Mouse (Mus musculus) embryonic facial prominence, embryonic 15.5 days (tissue): ENCODE results near the gene Gm20431. TPM values are rescaled to one million over a fixed set of nuclear protein-coding genes. Genes with fewer than 3 reads are reported as not detected.

ENCODE experiments used
- ATAC-seq: fragments of 200-750 bp; cut with Nextera tagmentation; 2 replicates; pipeline ENCODE4 v1.8.0; 2017; ENCODE audit warnings: low read depth, moderate TSS enrichment; ENCODE audit not compliant: insufficient number of reproducible peaks, low FRiP score, low TSS enrichment
- H3K27ac ChIP-seq: fragments of 300-500 bp; sonication (generic); replicated peaks from 2 replicates; pipeline ENCODE4 v1.5.1; 2015; ENCODE audit warnings: mild to moderate bottlenecking, inconsistent platforms
- H3K27me3 ChIP-seq: fragments of 300-500 bp; sonication (generic); 2 replicates; pipeline ENCODE4 v1.6.1; 2015; ENCODE audit warnings: inconsistent platforms
- H3K36me3 ChIP-seq: fragments of 300-500 bp; sonication (generic); 2 replicates; pipeline ENCODE4 v1.6.1; 2015; ENCODE audit warnings: mild to moderate bottlenecking, inconsistent platforms
- H3K4me1 ChIP-seq: fragments of 300-500 bp; sonication (generic); 2 replicates; pipeline ENCODE4 v1.6.1; 2015; ENCODE audit warnings: inconsistent platforms
- H3K4me2 ChIP-seq: fragments of 300-500 bp; sonication (generic); replicated peaks from 2 replicates; pipeline ENCODE4 v1.6.1; 2015; ENCODE audit warnings: mild to moderate bottlenecking, inconsistent platforms
- H3K4me3 ChIP-seq: fragments of 300-500 bp; sonication (generic); replicated peaks from 2 replicates; pipeline ENCODE4 v1.5.1; 2015; ENCODE audit warnings: mild to moderate bottlenecking, inconsistent platforms
- H3K9ac ChIP-seq: fragments of 300-500 bp; sonication (generic); 2 replicates; pipeline ENCODE4 v1.6.1; 2015; ENCODE audit warnings: inconsistent platforms
- H3K9me3 ChIP-seq: fragments of 300-500 bp; sonication (generic); replicated peaks from 2 replicates; pipeline ENCODE4 v1.6.1; 2016; ENCODE audit warnings: inconsistent platforms
- WGBS: fragments of 180-500 bp; shearing (Covaris S2); methylation state at CpG from one replicate; pipeline ENCODE4 v1.1.7; 2015; 5-methylcytosine and 5-hydroxymethylcytosine counted together
- polyA plus RNA-seq: library from polyadenylated mRNA; unstranded; fragments of >200 nt; fragmentation: Nextera tagmentation; extraction: Ambion mirVana; gene quantifications from 2 replicates; pipeline ENCODE4 v1.2.1, GENCODE M21; 2015

The Gm20431 gene
- polyA plus RNA-seq, 1 experiment from 2014 or later, result 10.0 TPM

DNA sequence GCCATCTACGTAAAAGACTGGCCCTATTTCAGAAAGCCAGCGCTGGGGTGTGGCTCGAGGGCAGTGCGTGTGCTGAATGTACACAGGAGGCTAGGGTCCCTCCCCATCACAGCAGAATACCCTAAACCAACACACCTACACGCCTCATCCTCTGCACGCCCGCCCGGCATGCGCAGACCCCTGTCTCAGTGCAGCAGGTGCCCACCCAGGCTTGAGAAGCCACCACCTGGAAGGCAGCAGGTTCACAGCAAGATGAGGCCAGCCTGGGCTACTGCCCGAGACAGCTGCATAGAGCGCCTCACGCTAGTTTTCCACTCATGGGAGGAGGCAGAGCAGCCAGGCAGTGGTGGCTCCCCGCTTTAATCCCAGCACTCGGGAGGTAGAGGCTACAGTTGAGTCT, 49.2 kb downstream of the Gm20431 start:
- no peak overlapping the region for H3K4me2 ChIP-seq
- no peak overlapping the region for H3K9ac ChIP-seq
- H3K27me3 ChIP-seq, result no peaks in the 10 kb centered on the region
- peaks cover 73% of the 10 kb centered on the region for H3K36me3 ChIP-seq
- ATAC-seq, result no peak
- no peak overlapping the region for H3K4me3 ChIP-seq
- no peak overlapping the region for H3K27ac ChIP-seq
- WGBS, result 87% methylated on average over 14 of the region's 14 CpGs
- no peaks in the 10 kb centered on the region for H3K4me1 ChIP-seq
- no peaks in the 10 kb centered on the region for H3K9me3 ChIP-seq

DNA sequence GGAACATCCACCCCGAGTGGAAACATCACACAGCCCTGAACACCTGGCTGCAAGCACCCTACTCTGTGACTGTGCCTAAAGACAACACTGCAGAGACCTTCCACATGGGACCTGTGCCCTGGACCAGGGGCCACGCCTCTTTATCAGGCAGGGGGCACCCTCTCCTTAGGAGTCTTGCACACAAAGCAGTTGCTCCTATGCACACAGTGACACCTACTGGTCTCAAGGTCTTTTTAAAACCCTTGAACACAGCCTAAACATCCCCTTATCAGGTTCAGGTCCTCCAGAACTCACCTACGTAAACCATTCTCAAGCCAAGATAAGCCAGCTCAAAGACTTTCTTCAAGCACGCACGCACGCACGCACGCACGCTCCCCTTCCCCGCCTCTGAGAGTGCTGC, 50.0 kb downstream of the Gm20431 start:
- H3K9me3 ChIP-seq, result no peaks in the 10 kb centered on the region
- WGBS, result 86% methylated on average over 10 of the region's 10 CpGs
- H3K4me1 ChIP-seq, result no peaks in the 10 kb centered on the region
- H3K27ac ChIP-seq, result no peak overlapping the region
- no peaks in the 10 kb centered on the region for H3K27me3 ChIP-seq
- H3K36me3 ChIP-seq, result peaks cover 68% of the 10 kb centered on the region
- H3K9ac ChIP-seq, result no peak overlapping the region
- H3K4me2 ChIP-seq, result no peak overlapping the region
- ATAC-seq, result no peak
- H3K4me3 ChIP-seq, result no peak overlapping the region

DNA sequence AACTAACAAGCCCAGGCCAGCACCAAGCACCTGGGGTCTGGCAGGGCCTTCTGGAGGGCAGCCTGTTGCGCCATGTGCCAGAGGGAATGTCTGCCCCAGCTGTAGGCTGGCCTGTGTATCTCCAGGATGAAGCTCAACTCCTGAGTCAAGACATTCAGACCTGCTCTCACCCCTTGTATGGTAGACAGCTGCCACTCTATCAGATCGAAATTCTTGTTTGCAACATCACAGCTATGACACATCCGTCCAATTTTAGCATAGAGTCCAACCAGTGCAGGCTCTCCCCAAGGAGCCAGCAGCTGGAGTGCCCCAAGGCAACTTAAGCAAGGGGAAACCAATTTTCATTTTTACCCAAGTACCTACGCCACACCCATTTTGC, 54.6 kb downstream of the Gm20431 start:
- no peak for ATAC-seq
- Histone ChIP-seq H3K27me3 (no peaks in the 10 kb centered on the region), H3K36me3 (peaks cover 27% of the 10 kb centered on the region), H3K9ac (no peak overlapping the region), H3K4me2 (no peak overlapping the region), H3K27ac (no peak overlapping the region), H3K9me3 (no peaks in the 10 kb centered on the region), H3K4me3 (no peak overlapping the region), H3K4me1 (peaks cover 9% of the 10 kb centered on the region)
- 70% methylated on average over 4 of the region's 4 CpGs for WGBS

DNA sequence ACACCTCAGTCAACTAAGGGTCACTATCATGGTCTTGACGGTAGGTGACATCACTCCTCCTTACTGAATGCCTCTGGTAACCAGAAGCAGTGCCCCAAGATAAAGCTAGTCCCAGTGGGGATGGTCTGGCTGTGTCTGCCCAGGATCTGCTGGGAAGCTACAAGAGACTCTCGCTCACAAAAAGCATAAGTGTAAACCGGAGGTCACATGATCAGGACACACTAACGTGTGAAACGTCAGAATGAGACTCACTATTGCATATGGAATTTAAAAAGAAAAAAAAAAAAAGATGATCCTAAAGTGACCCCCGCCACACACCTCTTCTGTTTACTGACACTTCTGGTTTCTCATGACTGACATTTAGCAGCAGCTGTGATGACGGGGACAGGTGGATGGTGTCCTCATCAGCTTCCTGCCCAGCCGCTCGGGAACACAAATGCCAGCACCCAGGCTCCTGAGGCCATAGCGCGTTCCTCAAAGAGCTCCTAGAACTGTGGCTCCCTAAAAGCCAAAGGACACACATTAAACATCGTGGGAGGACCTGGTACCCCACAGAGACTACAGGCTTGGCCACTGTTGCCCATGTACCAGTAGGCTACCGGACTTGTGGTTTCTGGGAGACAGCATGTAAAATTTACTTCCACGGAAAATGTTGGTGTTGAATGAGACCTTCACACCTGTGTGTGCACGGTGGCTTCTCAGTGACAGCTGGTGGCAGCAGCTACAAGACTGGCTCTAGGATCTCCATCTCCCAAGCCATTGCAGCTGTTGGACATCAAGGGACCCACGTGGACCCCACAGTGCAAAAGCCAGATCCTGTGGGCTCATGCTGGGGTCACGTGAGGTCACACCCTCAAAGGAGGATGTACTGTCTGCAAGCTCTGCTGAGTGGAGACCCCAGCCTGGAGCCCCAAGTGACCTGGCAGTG, 55.2 kb downstream of the Gm20431 start:
- no peak for ATAC-seq
- peaks cover 10% of the 10 kb centered on the region for H3K4me1 ChIP-seq
- no peak overlapping the region for H3K4me2 ChIP-seq
- no peak overlapping the region for H3K4me3 ChIP-seq
- 70% methylated on average over 17 of the region's 17 CpGs for WGBS
- H3K27ac ChIP-seq, result no peak overlapping the region
- H3K9ac ChIP-seq, result no peak overlapping the region
- H3K27me3 ChIP-seq, result no peaks in the 10 kb centered on the region
- H3K36me3 ChIP-seq, result peaks cover 27% of the 10 kb centered on the region
- H3K9me3 ChIP-seq, result no peaks in the 10 kb centered on the region

DNA sequence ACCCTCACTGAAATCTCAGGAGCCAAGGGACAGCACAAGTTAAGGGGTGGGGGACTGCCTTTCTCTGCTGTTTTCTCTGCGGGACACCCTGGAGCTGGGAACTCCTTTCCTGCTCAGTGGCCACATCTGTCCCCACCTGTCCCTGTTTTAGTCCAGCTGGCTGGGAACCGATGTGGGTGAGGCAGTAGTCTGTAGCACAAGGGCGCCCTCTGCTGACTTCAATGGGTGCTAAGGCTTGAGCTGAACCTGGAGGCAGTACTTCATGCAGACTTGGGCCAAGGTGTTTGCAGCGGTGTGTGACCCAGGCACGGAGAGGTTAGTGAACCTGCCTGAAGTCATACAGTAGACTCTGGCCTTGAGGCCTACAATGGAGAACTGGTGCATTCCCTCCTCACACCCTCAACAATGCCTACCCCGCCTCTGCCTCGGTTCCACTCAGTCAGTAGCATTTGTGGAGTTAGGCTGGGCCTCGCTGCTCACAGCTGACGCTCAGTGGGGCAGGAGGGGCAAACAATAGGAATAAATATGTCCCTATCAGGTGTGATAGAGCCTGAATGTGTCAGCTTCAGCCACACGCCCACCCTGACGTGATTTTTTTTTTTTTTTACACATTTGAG, 56.0 kb downstream of the Gm20431 start:
- 28% methylated on average over 11 of the region's 11 CpGs for WGBS
- no peak overlapping the region for H3K9ac ChIP-seq
- no peaks in the 10 kb centered on the region for H3K27me3 ChIP-seq
- no peak overlapping the region for H3K4me3 ChIP-seq
- no peaks in the 10 kb centered on the region for H3K9me3 ChIP-seq
- no peak overlapping the region for H3K4me2 ChIP-seq
- peaks cover 21% of the 10 kb centered on the region for H3K36me3 ChIP-seq
- ATAC-seq, result 0 out of 2 replicates have a peak, but pooled peaks have one; percentile 40
- no peak overlapping the region for H3K27ac ChIP-seq
- H3K4me1 ChIP-seq, result peaks cover 18% of the 10 kb centered on the region

DNA sequence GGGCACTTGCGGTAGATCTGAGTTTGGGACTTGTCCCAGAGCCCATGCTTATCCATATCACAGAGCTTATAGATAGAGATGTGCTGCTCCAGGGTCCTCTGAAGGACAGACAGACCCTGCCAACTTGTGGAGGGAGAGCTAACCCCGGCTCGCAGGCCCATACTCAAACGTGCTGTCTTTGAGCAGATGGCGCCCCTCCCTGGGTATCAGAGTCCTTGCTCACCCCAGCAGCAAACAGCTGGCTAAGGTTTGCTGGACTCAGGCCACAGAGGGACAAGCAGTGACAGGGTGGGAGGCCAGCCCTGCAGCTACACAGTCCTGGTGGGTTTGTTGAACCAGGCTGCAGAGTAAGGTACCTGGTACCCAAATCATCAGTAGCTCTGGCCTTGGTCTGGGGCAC, 58.3 kb downstream of the Gm20431 start:
- Histone ChIP-seq H3K9ac (no peak overlapping the region), H3K4me2 (no peak overlapping the region), H3K36me3 (peaks cover 8% of the 10 kb centered on the region), H3K9me3 (no peaks in the 10 kb centered on the region), H3K4me3 (no peak overlapping the region), H3K27ac (no peak overlapping the region), H3K4me1 (peaks cover 41% of the 10 kb centered on the region), H3K27me3 (no peaks in the 10 kb centered on the region)
- WGBS, result 32% methylated on average over 5 of the region's 5 CpGs
- ATAC-seq, result no peak

DNA sequence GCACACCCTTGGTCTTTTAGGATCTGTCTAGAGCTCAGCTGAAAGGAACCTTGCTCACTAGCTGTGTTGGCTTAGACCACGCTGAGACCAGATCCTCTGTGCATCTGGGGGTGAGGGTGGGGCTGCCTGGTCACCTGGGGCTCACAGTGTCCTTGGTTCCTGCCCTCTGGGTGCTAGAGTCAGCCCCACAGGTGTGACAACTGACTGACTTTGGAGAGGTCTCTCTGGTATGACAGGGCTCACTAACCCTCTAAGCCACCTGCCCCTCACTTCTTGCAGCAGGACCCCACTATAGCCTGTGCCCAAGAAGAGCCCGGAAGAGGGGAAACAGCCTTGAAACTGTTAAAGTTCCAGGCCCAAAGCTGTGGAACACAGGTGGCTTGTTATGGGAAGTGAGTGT, 58.9 kb downstream of the Gm20431 start:
- Histone ChIP-seq H3K27me3 (no peaks in the 10 kb centered on the region), H3K27ac (no peak overlapping the region), H3K4me2 (no peak overlapping the region), H3K4me1 (peaks cover 47% of the 10 kb centered on the region), H3K36me3 (peaks cover 6% of the 10 kb centered on the region), H3K4me3 (no peak overlapping the region), H3K9me3 (no peaks in the 10 kb centered on the region), H3K9ac (no peak overlapping the region)
- no peak for ATAC-seq
- WGBS, result 80% methylated on average over 2 of the region's 2 CpGs

DNA sequence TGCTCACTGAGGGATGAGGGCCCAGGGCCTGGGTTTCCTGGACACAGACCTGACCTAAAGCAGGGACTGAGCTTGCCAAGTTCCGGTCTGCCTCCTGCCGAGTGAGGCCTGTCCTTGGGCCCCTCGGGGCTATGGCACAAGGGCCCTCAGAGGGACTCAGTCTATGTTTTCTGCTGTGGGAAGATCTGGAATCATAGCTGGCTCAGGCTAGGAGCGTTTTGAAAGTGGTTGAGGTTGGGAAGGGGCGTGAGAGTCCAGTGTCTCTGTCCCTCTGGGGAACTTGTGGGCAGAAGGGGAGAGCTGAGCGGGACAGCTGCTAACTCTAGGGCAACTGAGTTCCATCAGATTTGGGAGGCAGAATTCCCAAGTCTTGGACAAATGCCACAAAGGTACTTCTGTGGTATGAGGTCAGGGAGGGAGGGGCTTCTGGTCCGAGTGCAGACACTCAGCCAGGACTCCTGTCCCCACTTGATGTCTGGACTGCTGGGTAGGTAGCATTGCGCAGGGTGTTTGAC, 60.8 kb downstream of the Gm20431 start:
- no peaks in the 10 kb centered on the region for H3K36me3 ChIP-seq
- H3K27ac ChIP-seq, result no peak overlapping the region; the same call in 1 of the 2 replicates
- no peaks in the 10 kb centered on the region for H3K9me3 ChIP-seq
- no peaks in the 10 kb centered on the region for H3K27me3 ChIP-seq
- H3K4me2 ChIP-seq, result no peak overlapping the region
- 66% methylated on average over 8 of the region's 8 CpGs for WGBS
- peaks cover 64% of the 10 kb centered on the region for H3K4me1 ChIP-seq
- H3K9ac ChIP-seq, result peak overlapping the region; percentile 15; the same call in 1 of the 2 replicates
- ATAC-seq, result no peak
- no peak overlapping the region for H3K4me3 ChIP-seq

DNA sequence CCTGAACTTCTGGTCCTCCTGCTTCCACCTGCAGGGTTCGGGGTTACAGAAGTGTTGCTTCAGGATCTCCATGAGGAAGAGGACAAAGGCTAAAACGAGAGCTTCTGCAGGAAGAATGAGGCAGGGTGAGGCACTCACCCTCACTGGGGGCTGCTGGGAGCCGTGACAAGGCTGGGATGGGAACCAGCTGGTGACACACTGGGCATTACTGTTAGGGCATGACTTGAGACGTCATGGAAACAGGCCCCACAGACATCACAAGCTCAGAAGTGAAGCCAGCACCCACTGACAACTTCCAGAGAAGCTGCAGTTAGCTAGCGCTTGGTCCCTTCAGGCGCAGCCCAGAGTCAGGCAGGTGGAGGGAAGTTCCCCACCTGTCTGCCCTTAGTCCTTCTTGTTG, 61.4 kb downstream of the Gm20431 start:
- no peak overlapping the region for H3K4me3 ChIP-seq
- ATAC-seq, result no peak
- peaks cover 65% of the 10 kb centered on the region for H3K4me1 ChIP-seq
- no peaks in the 10 kb centered on the region for H3K36me3 ChIP-seq
- no peak overlapping the region for H3K4me2 ChIP-seq
- WGBS, result 58% methylated on average over 6 of the region's 6 CpGs
- no peaks in the 10 kb centered on the region for H3K27me3 ChIP-seq
- H3K27ac ChIP-seq, result no peak overlapping the region
- no peak overlapping the region for H3K9ac ChIP-seq
- H3K9me3 ChIP-seq, result no peaks in the 10 kb centered on the region

DNA sequence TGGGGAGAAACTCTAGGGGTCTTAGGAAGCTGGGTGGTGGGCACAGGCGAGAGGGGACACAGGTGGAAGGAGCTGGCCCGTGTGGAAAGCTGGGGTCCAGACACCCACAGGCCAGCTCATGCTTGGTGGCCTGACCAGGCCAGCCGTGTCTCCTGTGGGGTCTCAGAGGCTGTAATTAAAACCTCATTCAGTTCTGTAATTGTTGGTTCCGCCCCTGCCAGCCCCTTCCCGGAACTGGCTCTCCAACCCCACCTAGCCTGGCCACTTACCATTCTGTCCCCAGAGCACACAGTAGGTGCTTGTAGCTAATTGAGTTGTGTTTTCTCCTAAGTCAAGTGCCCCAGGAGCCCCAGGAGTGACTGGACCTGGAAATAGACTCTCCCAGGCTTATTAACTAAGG, 62.1 kb downstream of the Gm20431 start:
- Histone ChIP-seq H3K27ac (no peak overlapping the region), H3K4me3 (no peak overlapping the region), H3K27me3 (no peaks in the 10 kb centered on the region), H3K4me2 (no peak overlapping the region), H3K4me1 (peaks cover 68% of the 10 kb centered on the region), H3K9me3 (no peaks in the 10 kb centered on the region), H3K9ac (no peak overlapping the region), H3K36me3 (no peaks in the 10 kb centered on the region)
- WGBS, result 56% methylated on average over 5 of the region's 5 CpGs
- ATAC-seq, result no peak

DNA sequence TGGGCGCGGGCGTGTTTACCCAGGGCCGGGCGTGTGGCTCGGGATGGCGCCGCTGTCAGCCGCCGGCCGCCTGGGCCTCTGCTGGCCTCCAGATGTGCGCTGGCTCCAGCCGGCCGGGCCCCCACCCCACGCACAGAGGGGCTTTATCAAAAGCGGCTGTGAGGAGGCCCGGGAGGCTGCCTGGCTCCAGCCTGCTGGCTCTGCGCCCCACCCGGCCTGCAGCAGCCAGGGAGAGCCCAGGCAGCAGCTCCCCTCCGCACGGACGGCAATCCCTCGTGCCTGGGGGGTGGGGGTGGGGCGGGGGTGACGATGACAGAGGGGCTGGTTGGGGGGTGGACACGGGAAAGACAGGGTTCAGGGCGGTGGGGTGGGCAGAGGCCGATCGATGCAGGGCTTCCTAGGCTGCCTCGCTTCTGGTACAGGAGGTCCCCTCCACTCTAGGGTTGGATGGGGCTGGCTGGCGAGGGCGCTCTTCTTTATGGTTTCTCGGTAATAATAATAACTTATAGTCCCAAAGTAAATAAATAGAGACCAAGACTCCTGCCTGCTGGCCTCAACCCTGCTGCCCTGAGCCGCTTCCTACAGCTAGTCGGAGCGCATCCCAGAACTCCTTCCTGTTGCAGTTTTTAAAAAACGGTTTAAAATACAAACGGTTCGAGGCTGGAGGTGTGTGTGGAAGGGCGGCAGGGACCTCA, 63.7 kb downstream of the Gm20431 start:
- ATAC-seq, result peak; percentile 84
- peak overlapping the region; percentile 27 for H3K4me3 ChIP-seq
- WGBS, result 15% methylated on average over 38 of the region's 40 CpGs

More for the DNA sequence above, 63.7 kb downstream of the Gm20431 start:
- Histone ChIP-seq H3K27ac (peak overlapping the region; percentile 93), H3K4me1 (peaks cover 81% of the 10 kb centered on the region), H3K9ac (no peak overlapping the region), H3K27me3 (no peaks in the 10 kb centered on the region), H3K4me2 (peak overlapping the region; percentile 49), H3K36me3 (no peaks in the 10 kb centered on the region), H3K9me3 (no peaks in the 10 kb centered on the region)
